Mouse (Mus musculus) telencephalon, adult 2 months (tissue): ENCODE data around the gene Fads3.

ENCODE experiments used
- DNase-seq: peaks from one replicate; pipeline ENCODE4 v3.0.0-alpha.2; 2011; ENCODE audit warnings: low read depth, low spot score

The Fads3 gene

GRCm38 (mm10) chr19:10021981-10022380 lies 19.4 kb upstream of the Fads3 start:
- DNase-seq: no peak

GRCm38 (mm10) chr19:10022414-10023303 lies 18.7 kb upstream of the Fads3 start:
- no peak for DNase-seq

GRCm38 (mm10) chr19:10023304-10023758 lies 18.0 kb upstream of the Fads3 start:
- no peak for DNase-seq

- no peak for DNase-seq
Observed at GRCm38 (mm10) chr19:10025169-10025875, 16.0 kb upstream of the Fads3 start.

- no peak for DNase-seq
Observed at GRCm38 (mm10) chr19:10029746-10030145, 11.6 kb upstream of the Fads3 start.

- DNase-seq: no peak
Observed at GRCm38 (mm10) chr19:10033211-10033973, 8.0 kb upstream of the Fads3 start.

GRCm38 (mm10) chr19:10034356-10034755 lies 7.0 kb upstream of the Fads3 start:
- no peak for DNase-seq

- DNase-seq: no peak
Observed at GRCm38 (mm10) chr19:10034785-10035447, 6.5 kb upstream of the Fads3 start.

GRCm38 (mm10) chr19:10037534-10037933 lies 3.8 kb upstream of the Fads3 start:
- DNase-seq: no peak

GRCm38 (mm10) chr19:10038364-10038763 lies 3.0 kb upstream of the Fads3 start:
- no peak for DNase-seq

GRCm38 (mm10) chr19:10038910-10039309 lies 2.5 kb upstream of the Fads3 start:
- no peak for DNase-seq

- DNase-seq: no peak
Observed at GRCm38 (mm10) chr19:10039615-10040014, 1.8 kb upstream of the Fads3 start.

- no peak for DNase-seq
Observed at GRCm38 (mm10) chr19:10040866-10041387, 442 bp upstream of the Fads3 start.

GRCm38 (mm10) chr19:10042232-10042631 lies 863 bp downstream of the Fads3 start:
- no peak for DNase-seq

- DNase-seq: no peak
Observed at GRCm38 (mm10) chr19:10042816-10043215, 1.4 kb downstream of the Fads3 start.

- no peak for DNase-seq
Observed at GRCm38 (mm10) chr19:10043643-10044042, 2.3 kb downstream of the Fads3 start.

- no peak for DNase-seq
Observed at GRCm38 (mm10) chr19:10045707-10046106, 4.3 kb downstream of the Fads3 start.

- no peak for DNase-seq
Observed at GRCm38 (mm10) chr19:10046346-10046745, 5.0 kb downstream of the Fads3 start.

- no peak for DNase-seq
Observed at GRCm38 (mm10) chr19:10046983-10047382, 5.6 kb downstream of the Fads3 start.

- DNase-seq: no peak
Observed at GRCm38 (mm10) chr19:10049533-10049932, 8.2 kb downstream of the Fads3 start.

- DNase-seq: no peak
Observed at GRCm38 (mm10) chr19:10050438-10050837, 9.1 kb downstream of the Fads3 start.
